In genomic region chr13:47869670-47870532, GRCm38 (mm10) we compare ENCODE assay signal across 9 mouse cellular contexts.
DNase-seq lines count a peak whose midpoint lies in the region; ATAC-seq and TF ChIP-seq lines count a peak whose summit lies in the region.
"Had no signal": no experiment of that assay in that cellular context is flagged by ENCODE, and none has a peak within 500 bp of the region (broad histone marks: within the 10 kb centered on the region; RNA-seq: fewer than 3 reads in every experiment).

No protein-coding gene starts in this region.

- H3K9ac ChIP-seq in kidney, embryonic 16.5 days (replicated peaks; ENCODE audit: low read length): 0 out of 2 replicates have a peak overlapping the region, but pooled peaks have one; percentile 4
- no peak overlapping the region for H3K9ac ChIP-seq in kidney, embryonic 14.5 days (ENCODE audit: low read depth, low read length)
- H3K9ac ChIP-seq in forebrain, embryonic 15.5 days (replicated peaks): no peak overlapping the region
- H3K9ac ChIP-seq in hindbrain, postnatal 0 days (replicated peaks; ENCODE audit: low read length): no peak overlapping the region
- H3K9ac ChIP-seq in liver, postnatal 0 days (replicated peaks): no peak overlapping the region
- H3K9ac ChIP-seq: liver, embryonic 14.5 days had no signal

- H3K4me1 ChIP-seq in kidney, embryonic 16.5 days (ENCODE audit: insufficient read depth, low read length): peaks cover 5% of the 10 kb centered on the region; the same call in 1 of the 2 replicates
- H3K4me1 ChIP-seq in kidney, embryonic 14.5 days (ENCODE audit: control insufficient read depth, insufficient read depth, low read length): peaks cover 3% of the 10 kb centered on the region; the same call in 1 of the 2 replicates
- peaks cover 18% of the 10 kb centered on the region for H3K4me1 ChIP-seq in forebrain, embryonic 15.5 days
- H3K4me1 ChIP-seq in hindbrain, postnatal 0 days (ENCODE audit: insufficient read depth, low read length): no peaks in the 10 kb centered on the region; the same call in 1 of the 2 replicates
- H3K4me1 ChIP-seq in liver, postnatal 0 days (ENCODE audit: insufficient read depth): no peaks in the 10 kb centered on the region

- DNase-seq in Muller cell, postnatal 12 days (ENCODE audit: inconsistent ontology term): peak; percentile 61
- DNase-seq in hindbrain, postnatal 0 days (ENCODE audit: low spot score): peak; percentile 57
- no peak for DNase-seq in liver, postnatal 0 days
- no peak for DNase-seq in thymus, postnatal 10 days (ENCODE audit: low spot score in 2 of 2)

- H3K4me3 ChIP-seq in kidney, embryonic 16.5 days (ENCODE audit: low read length): no peak overlapping the region
- no peak overlapping the region for H3K4me3 ChIP-seq in kidney, embryonic 14.5 days (ENCODE audit: low read length)
- no peak overlapping the region for H3K4me3 ChIP-seq in forebrain, embryonic 15.5 days
- no peak overlapping the region for H3K4me3 ChIP-seq in hindbrain, postnatal 0 days (ENCODE audit: low read length)
- H3K4me3 ChIP-seq in liver, postnatal 0 days (ENCODE audit: low read depth, low read length): no peak overlapping the region

- no peaks in the 10 kb centered on the region for H3K36me3 ChIP-seq in kidney, embryonic 16.5 days (ENCODE audit: insufficient read depth, low read length)
- H3K36me3 ChIP-seq in kidney, embryonic 14.5 days (ENCODE audit: control insufficient read depth, insufficient read depth, low read length): no peaks in the 10 kb centered on the region
- H3K36me3 ChIP-seq in forebrain, embryonic 15.5 days: no peaks in the 10 kb centered on the region
- H3K36me3 ChIP-seq in hindbrain, postnatal 0 days (ENCODE audit: insufficient read depth, low read length): no peaks in the 10 kb centered on the region
- H3K36me3 ChIP-seq in liver, postnatal 0 days (replicated peaks; ENCODE audit: insufficient read depth, low read length): no peaks in the 10 kb centered on the region

- TF ChIP-seq EP300 in liver, postnatal 0 days (IDR thresholded peaks at IDR 0.05; ENCODE audit: low read depth): no peak

- TF ChIP-seq CTCF in hindbrain, postnatal 0 days (IDR thresholded peaks at IDR 0.05; ENCODE audit: low read depth): no peak
- no peak for TF ChIP-seq CTCF in liver, postnatal 0 days (IDR thresholded peaks at IDR 0.05; ENCODE audit: low read depth)

- ATAC-seq in kidney, embryonic 16.5 days (ENCODE audit: low FRiP score, low TSS enrichment): no peak
- no peak for ATAC-seq in kidney, embryonic 14.5 days (ENCODE audit: low FRiP score, low TSS enrichment)
- peak; percentile 91 for ATAC-seq in forebrain, embryonic 15.5 days (replicated peaks)
- ATAC-seq in hindbrain, postnatal 0 days: peak; percentile 49; the same call in 1 of the 2 replicates
- no peak for ATAC-seq in liver, postnatal 0 days
- ATAC-seq in inflammation-experienced regulatory T-cells, adult 6 months: no peak

- no peaks in the 10 kb centered on the region for H3K9me3 ChIP-seq in kidney, embryonic 16.5 days (ENCODE audit: low read length)
- H3K9me3 ChIP-seq in kidney, embryonic 14.5 days (ENCODE audit: control insufficient read depth, low read length): no peaks in the 10 kb centered on the region
- no peaks in the 10 kb centered on the region for H3K9me3 ChIP-seq in forebrain, embryonic 15.5 days
- H3K9me3 ChIP-seq in hindbrain, postnatal 0 days (ENCODE audit: low read length): no peaks in the 10 kb centered on the region
- H3K9me3 ChIP-seq in liver, postnatal 0 days (ENCODE audit: low read length): no peaks in the 10 kb centered on the region

- no peak overlapping the region for H3K4me2 ChIP-seq in kidney, embryonic 16.5 days (replicated peaks; ENCODE audit: low read depth, low read length)
- no peak overlapping the region for H3K4me2 ChIP-seq in kidney, embryonic 14.5 days (replicated peaks; ENCODE audit: low read depth, low read length)
- H3K4me2 ChIP-seq in forebrain, embryonic 15.5 days (replicated peaks): no peak overlapping the region
- H3K4me2 ChIP-seq in hindbrain, postnatal 0 days (ENCODE audit: low read depth, low read length): no peak overlapping the region
- no peak overlapping the region for H3K4me2 ChIP-seq in liver, postnatal 0 days (ENCODE audit: low read depth, low read length)

- WGBS in kidney, embryonic 16.5 days: 50% methylated on average over 10 of the region's 10 CpGs
- 60% methylated on average over 10 of the region's 10 CpGs for WGBS in kidney, embryonic 14.5 days
- 23% methylated on average over 10 of the region's 10 CpGs for WGBS in forebrain, embryonic 15.5 days
- WGBS in hindbrain, postnatal 0 days: 46% methylated on average over 10 of the region's 10 CpGs
- WGBS in liver, postnatal 0 days (ENCODE audit: insufficient replicate concordance): 68% methylated on average over 10 of the region's 10 CpGs

- no peak overlapping the region for H3K27ac ChIP-seq in kidney, embryonic 16.5 days (ENCODE audit: low read length)
- H3K27ac ChIP-seq in kidney, embryonic 14.5 days (ENCODE audit: low read depth, low read length): no peak overlapping the region
- peak overlapping the region; percentile 11; the same call in 1 of the 2 replicates for H3K27ac ChIP-seq in forebrain, embryonic 15.5 days (replicated peaks)
- H3K27ac ChIP-seq in hindbrain, postnatal 0 days: no peak overlapping the region
- no peak overlapping the region for H3K27ac ChIP-seq in liver, postnatal 0 days (ENCODE audit: low read depth)
- H3K27ac ChIP-seq: liver, embryonic 14.5 days had no signal

- H3K27me3 ChIP-seq in kidney, embryonic 16.5 days (ENCODE audit: insufficient read depth, low read length): no peaks in the 10 kb centered on the region
- H3K27me3 ChIP-seq in kidney, embryonic 14.5 days (ENCODE audit: control insufficient read depth, insufficient read depth, low read length): no peaks in the 10 kb centered on the region
- 0 out of 2 replicates have a peak, but pooled peaks cover 3% of the 10 kb centered on the region for H3K27me3 ChIP-seq in forebrain, embryonic 15.5 days
- H3K27me3 ChIP-seq in hindbrain, postnatal 0 days (ENCODE audit: insufficient read depth, low read length): no peaks in the 10 kb centered on the region
- H3K27me3 ChIP-seq in liver, postnatal 0 days (ENCODE audit: insufficient read depth, low read length): no peaks in the 10 kb centered on the region

Comparison
In these comparisons a context has a peak if more than half of its experiments do, and no peak if none do; other contexts are left out.
1. ATAC-seq: peak in forebrain, embryonic 15.5 days (single experiment) and hindbrain, postnatal 0 days (single experiment); none in kidney, embryonic 16.5 days (single experiment), kidney, embryonic 14.5 days (single experiment), liver, postnatal 0 days (single experiment) and inflammation-experienced regulatory T-cells, adult 6 months (single experiment).
2. DNase-seq: peak in Muller cell, postnatal 12 days (single experiment) and hindbrain, postnatal 0 days (single experiment); none in liver, postnatal 0 days (single experiment) and thymus, postnatal 10 days (0 of 2).